Mouse (Mus musculus): ENCODE data around the gene Col27a1.

The Col27a1 gene

GRCm38 (mm10) chr4:63316076-63316746, 102.4 kb downstream of the Col27a1 start:
- no peak for DNase-seq

DNA sequence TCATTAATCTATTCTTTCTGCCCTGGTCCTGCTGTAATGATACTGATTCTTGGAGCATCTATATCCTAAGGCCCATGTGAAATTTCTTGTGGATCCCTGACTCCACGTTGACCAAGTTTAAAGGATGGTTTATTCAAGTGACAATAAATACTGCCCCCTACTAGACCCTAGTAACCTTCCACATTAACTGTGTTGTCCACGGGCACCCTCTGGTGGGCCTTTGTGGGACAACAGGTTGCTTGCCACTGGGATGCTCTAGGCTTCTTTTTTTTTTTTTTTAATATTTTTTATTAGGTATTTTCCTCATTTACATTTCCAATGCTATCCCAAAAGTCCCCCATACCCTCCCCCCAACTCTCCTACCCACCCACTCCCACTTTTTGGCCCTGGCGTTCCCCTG, 105.8 kb downstream of the Col27a1 start:
- DNase-seq: peak; percentile 85

- DNase-seq: no peak
Observed at GRCm38 (mm10) chr4:63323275-63323815, 109.5 kb downstream of the Col27a1 start.

DNA sequence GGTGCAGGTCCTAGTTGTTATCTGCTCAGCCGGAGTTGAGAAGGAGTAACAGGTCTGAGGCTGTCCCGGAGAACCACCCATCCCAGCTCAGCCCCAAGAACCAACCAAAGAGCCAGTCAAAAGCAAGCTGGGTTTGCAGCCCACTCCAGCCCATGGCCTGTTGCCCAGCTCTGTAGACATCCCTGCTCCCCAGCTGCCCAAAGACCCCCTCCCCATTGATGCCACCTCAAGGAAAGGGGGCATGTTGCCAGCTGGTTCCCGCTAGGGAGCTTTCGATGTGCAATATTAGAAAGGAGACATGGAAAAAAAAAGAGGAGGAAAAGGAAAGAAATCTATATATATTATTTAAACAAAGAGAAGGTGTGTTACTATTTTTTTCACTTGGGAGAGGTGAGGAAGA, 119.6 kb downstream of the Col27a1 start:
- DNase-seq: no peak

DNA sequence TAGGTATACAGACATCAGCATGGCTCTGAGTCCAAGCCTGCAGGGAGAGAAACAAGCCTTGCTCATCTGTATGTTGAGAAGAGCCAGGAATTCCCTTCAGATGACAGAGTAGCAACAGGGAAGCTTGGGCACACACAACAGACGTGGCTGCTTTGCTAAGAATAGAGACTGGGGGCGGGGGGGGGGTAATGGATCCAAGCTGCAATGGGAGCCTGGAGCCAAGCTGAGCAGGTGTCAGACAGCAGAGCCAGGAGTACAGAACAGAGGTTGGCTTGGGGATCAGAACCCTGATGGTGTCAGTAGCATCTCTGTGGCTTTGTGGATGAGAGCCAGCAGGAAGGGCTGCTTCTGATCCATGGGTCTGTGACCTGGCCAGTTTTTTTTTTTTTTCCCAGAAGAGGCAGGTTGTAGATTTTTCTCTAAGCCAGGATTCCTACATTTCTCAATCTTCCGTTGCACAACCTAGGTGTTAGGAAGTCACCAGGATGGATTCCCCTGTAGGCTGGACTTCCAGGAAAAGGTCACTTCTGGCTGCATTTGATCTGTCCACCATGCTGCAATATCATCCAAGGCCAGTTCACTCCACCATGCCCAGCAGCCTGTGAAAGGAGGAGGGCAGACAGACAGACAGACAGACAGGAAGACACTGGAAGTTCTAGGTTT, 124.7 kb downstream of the Col27a1 start:
- DNase-seq: no peak

DNA sequence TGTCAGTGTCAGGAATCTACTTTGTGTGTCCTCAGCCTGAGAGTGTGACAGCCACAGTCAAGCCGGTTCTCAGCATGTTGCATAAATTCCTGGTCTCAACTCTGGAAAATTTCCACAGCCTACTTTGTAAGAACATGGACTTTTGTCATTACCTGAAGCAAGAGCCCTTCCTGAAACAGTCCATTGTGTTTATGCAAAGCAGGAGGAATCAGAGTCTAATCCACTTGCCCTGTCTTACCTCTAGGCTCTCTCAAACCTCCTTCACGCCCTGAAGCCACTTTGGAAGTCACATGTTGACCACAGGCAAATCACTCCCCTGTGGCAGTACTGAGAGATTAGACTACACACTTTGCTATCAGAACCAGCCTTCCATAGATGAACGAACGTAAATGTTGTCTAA, 128.7 kb downstream of the Col27a1 start:
- DNase-seq: no peak

DNA sequence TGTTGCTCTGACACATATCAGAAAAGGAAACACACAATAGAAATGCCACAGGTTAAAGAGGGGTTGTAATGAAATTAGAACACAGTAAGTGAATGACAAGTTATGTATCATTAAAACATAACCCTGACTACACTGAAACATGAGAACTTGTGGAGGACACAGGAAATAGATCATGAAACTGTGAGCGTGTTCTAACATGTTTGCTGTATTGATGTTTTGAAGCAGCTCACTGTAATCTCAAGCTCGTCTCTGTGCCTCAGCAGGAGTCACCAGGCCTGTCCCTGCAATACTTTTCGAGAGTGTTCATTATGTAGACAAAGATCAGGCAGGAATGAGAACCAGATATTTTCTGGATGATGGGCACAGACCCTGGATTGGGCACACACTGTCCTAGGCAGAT, 129.8 kb downstream of the Col27a1 start:
- no peak for DNase-seq

GRCm38 (mm10) chr4:63344295-63344694, 130.5 kb downstream of the Col27a1 start, which contains the start of gene Orm1:
Gene Orm1 (plus strand): TSS chr4:63344560.
- no peak for DNase-seq

DNA sequence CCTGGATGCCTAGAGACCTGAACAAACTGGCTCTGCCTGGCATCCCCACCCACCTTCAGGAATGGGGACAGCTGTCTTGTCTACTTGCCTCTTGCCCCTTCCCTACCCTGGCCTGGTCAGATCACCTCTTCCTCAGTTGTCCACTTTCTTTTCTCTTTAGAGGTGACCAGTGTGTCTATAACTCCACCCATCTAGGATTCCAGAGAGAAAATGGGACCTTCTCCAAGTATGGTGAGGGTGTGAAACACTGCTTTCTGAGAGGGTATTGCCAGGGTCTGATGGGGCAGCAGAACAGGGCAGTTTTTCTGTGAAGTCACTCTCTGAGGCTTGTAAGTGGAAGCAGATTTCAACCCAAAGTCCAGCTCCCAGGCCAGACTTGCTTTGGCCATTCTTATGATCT, 131.5 kb downstream of the Col27a1 start:
- no peak for DNase-seq

DNA sequence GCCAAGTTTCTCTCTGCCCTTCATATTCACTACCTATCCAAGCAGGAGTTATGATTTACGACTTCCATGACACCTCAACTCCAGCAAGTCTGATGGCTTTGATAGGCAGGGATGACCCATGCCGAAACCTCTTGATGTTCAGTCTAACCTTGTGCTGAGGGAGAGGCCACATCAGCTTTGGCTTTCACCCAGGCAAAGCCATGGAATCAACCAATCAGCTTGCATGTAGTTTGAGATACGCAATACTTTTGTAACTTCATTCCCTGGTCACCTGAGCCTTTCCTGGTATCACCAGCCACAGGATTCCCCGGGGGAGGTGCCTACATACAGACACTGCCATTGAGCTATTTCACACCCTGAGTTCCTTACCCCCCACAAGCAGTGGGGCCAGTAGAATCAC, 132.9 kb downstream of the Col27a1 start:
- DNase-seq: no peak

DNA sequence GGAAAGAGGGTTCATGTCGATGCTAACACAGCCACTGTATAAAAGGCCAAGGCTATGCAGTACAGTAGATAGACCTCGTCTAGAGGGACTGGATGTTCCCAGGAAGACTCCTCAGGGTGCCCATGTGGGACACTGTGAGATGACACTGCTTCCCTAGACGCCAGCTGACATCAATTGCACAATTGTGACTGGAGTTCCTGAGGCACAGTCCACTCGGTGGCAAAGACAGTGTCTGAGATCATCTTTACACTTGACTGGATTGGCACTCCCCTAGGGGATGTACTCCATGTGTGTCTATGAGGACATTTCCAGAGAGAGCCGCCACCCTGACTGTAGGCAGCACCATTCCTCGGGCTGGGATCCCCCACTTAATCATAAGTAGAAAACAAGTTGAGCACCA, 134.7 kb downstream of the Col27a1 start:
- no peak for DNase-seq

GRCm38 (mm10) chr4:63355877-63356665, 142.3 kb downstream of the Col27a1 start, which contains the start of gene Orm3:
Gene Orm3 (plus strand): TSS chr4:63356162.
- DNase-seq: no peak

GRCm38 (mm10) chr4:63356981-63357570, 143.3 kb downstream of the Col27a1 start:
- DNase-seq: no peak

GRCm38 (mm10) chr4:63359861-63360260, 146.1 kb downstream of the Col27a1 start:
- DNase-seq: no peak

GRCm38 (mm10) chr4:63362150-63362549, 148.3 kb downstream of the Col27a1 start, which contains the start of gene Orm2:
Gene Orm2 (plus strand): TSS chr4:63362449.
- DNase-seq: no peak

DNA sequence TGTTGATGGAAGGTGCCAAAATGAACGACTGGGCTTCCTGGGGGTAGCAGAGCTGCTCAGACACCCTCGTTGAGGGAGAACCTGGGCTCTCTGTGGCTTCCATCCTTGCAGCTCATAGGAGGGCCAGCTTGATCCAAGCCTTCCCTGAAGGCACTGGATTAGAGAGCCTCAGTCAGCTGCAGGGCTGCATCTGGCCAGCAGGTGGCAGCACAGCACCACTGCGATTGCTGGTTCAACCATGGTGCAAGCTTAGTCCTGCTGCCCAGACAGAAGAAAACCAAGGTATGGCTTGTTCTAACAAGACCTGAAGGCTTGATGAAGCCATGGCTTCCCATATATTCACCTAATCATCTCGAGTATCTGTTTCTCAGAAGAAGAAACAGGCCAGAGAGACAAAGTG, 154.8 kb downstream of the Col27a1 start:
- DNase-seq: peak; percentile 94

GRCm38 (mm10) chr4:63370897-63371296, 157.1 kb downstream of the Col27a1 start:
- DNase-seq: no peak

DNA sequence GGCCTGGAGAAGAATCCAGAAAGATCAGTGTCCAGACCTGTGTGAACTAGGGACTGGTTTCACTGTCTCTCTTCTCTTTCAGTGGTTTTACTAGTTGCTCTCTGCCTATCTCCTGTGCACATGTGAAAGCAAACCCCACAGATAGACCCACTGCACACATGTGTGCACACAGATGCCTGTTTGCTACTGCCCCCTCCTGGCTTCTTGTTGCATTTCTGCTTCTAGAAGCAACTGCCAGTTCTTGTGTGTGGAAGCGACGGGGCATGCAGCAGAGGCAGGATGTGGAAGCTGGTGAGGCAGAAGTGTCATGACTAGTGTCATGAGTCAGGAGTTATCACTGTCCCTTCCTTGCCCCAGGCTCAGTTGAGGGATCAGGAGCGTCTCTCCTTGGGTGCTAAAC, 158.1 kb downstream of the Col27a1 start:
- DNase-seq: peak; percentile 82

- no peak for DNase-seq
Observed at GRCm38 (mm10) chr4:63373404-63373803, 159.6 kb downstream of the Col27a1 start.

- DNase-seq: no peak
Observed at GRCm38 (mm10) chr4:63374331-63374730, 160.5 kb downstream of the Col27a1 start.

DNA sequence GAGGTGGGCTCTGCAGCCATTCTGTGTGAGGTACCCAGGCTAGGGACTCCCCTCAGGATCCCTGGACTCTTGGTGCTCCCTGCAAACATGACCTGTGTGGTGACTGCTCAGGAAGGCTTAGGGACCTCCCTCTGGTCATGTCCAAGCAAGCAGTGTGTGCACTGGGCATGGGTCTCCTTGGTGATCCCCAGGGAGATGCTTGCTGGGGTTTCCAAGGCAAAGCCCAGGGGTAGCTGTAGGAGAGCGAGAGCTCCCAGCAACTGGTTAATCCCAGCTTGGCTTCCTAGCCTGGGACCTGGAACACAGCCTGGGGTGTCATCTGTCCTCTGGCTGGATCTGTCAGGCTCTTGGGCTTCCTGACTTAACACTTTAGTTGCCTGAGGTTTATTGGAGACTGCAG, 161.6 kb downstream of the Col27a1 start:
- DNase-seq: no peak

DNA sequence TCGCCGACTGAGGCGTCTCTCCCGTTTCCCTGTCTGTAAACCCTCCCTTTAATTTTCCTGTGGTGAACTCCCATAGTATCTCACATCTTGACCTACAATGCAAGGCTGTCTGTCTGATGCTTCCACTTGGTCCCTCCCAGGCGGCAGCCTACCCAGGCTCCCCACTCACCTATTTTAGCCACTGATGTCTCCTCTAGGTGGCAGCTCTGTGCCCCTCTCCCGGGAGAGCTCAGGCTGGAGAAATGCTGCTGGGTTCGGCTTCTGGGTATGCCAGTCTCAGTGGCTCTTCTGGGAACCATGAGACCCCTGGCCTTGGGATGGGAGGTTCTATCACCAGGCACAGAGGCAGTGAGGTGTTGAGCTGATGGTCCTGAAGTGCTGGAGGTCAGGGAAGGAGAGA, 163.7 kb downstream of the Col27a1 start:
- peak; percentile 45 for DNase-seq
